Mouse (Mus musculus) E14TG2a.4 (cell line): ENCODE results near the gene Ccnl1.

Experiments used
- H3K27me3 ChIP-seq: 2 replicates; pipeline ENCODE4 v1.6.1; 2014; ENCODE audit warnings: low read length, control low read depth; ENCODE audit not compliant: insufficient read depth
- H3K36me3 ChIP-seq: 2 replicates; pipeline ENCODE4 v1.6.1; 2014; ENCODE audit warnings: low read length, control low read depth; ENCODE audit not compliant: insufficient read depth
- H3K4me1 ChIP-seq: replicated peaks from 2 replicates; pipeline ENCODE4 v1.6.1; 2014; ENCODE audit warnings: low read depth, low read length, control low read depth
- H3K4me3 ChIP-seq: replicated peaks from 2 replicates; pipeline ENCODE4 v1.5.1; 2014; ENCODE audit warnings: mild to moderate bottlenecking, low read length
- H3K9me3 ChIP-seq: 2 replicates; pipeline ENCODE4 v1.6.1; 2014; ENCODE audit warnings: low read length, control low read depth
- CTCF ChIP-seq: conservative IDR thresholded peaks from 2 replicates; pipeline ENCODE4 v1.5.1; 2014; ENCODE audit warnings: low read length
- NANOG ChIP-seq: IDR thresholded peaks from 2 replicates; pipeline ENCODE4 v1.6.1; 2014; ENCODE audit warnings: borderline replicate concordance, low read length, mixed read lengths
- POU5F1 ChIP-seq: IDR thresholded peaks from 2 replicates; pipeline ENCODE4 v1.6.1; 2014; ENCODE audit warnings: low read length, borderline replicate concordance

Gene Ccnl1

DNA sequence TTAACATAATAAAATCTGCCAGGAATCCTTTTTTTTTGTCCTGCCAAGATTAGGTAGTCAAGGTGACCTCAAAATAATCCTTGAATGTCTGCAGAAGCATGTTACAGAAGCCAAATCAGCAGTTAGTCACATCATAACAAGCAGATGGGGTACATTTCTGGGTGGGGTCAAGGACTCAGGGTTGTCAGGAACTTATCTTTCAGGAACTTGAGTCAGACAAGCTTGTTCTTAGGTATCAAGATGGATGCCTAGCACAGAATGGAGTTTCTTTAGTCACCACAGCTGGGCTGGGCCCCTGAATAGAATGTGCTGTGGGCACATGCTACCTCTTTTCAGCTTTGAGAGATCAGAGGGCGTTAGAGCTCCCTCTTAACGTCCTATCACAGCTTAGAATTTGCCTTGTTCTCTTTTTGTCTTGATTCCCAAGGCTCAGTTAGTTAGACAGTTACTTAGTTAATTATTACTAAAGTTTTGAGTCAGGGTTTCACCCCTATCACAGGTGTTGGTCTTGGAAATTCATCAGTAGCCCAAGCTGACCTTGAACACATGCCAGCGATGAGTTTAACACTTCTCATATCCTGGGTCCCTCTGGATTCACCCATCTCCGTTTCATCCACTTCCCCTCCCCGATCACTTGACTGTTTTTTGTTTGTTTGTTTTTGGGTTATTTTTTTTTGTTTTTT lies 32.9 kb downstream of the Ccnl1 start:
- Histone ChIP-seq H3K4me3 (no peak overlapping the region), H3K9me3 (no peaks in the 10 kb centered on the region), H3K27me3 (peaks cover 7% of the 10 kb centered on the region; the same call in 1 of the 2 replicates), H3K36me3 (no peaks in the 10 kb centered on the region), H3K4me1 (peaks cover 38% of the 10 kb centered on the region)
- TF ChIP-seq POU5F1 (no peak), NANOG (no peak), CTCF (no peak)

- Histone ChIP-seq H3K4me3 (no peak overlapping the region), H3K4me1 (peaks cover 10% of the 10 kb centered on the region; the same call in 1 of the 2 replicates), H3K9me3 (peaks cover 13% of the 10 kb centered on the region), H3K36me3 (no peaks in the 10 kb centered on the region), H3K27me3 (peaks cover 3% of the 10 kb centered on the region; the same call in 1 of the 2 replicates)
- TF ChIP-seq POU5F1: no peak
- TF ChIP-seq CTCF: no peak
- TF ChIP-seq NANOG: no peak
These were observed 35.6 kb downstream of the Ccnl1 start for GRCm38 (mm10) chr3:65922420-65922819.

DNA sequence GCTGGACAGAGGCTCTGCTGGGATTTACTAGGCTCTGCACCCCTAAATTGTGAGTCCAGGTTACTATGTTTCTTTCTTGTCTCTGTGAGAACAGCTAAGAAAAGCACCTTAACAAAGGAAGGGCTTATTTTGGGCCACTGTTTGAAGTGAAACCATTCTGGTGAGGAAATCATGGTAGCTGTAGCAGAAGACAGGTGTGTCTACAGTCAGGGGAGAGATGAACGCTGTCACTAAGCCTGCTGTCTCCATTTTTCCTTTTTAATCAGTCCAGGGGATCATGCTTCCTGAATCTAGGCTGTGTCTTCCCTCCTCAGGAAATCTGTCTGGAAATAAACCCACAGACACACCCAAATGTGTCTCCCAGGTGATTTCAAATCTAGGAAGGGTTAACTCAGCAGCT lies 36.4 kb downstream of the Ccnl1 start:
- Histone ChIP-seq H3K4me1 (peaks cover 4% of the 10 kb centered on the region; the same call in 1 of the 2 replicates), H3K4me3 (no peak overlapping the region), H3K27me3 (no peaks in the 10 kb centered on the region), H3K36me3 (no peaks in the 10 kb centered on the region), H3K9me3 (peaks cover 13% of the 10 kb centered on the region)
- TF ChIP-seq NANOG (no peak), CTCF (no peak), POU5F1 (no peak)

GRCm38 (mm10) chr3:65919016-65919415 lies 39.0 kb downstream of the Ccnl1 start:
- Histone ChIP-seq H3K9me3 (peaks cover 13% of the 10 kb centered on the region), H3K36me3 (no peaks in the 10 kb centered on the region), H3K27me3 (no peaks in the 10 kb centered on the region), H3K4me3 (no peak overlapping the region), H3K4me1 (no peaks in the 10 kb centered on the region)
- TF ChIP-seq POU5F1 (no peak), NANOG (no peak), CTCF (no peak)

GRCm38 (mm10) chr3:65912928-65913327 lies 45.1 kb downstream of the Ccnl1 start:
- no peaks in the 10 kb centered on the region for H3K36me3 ChIP-seq
- peaks cover 4% of the 10 kb centered on the region for H3K9me3 ChIP-seq
- no peaks in the 10 kb centered on the region for H3K27me3 ChIP-seq
- TF ChIP-seq CTCF (no peak), NANOG (no peak), POU5F1 (no peak)
- no peak overlapping the region for H3K4me3 ChIP-seq
- H3K4me1 ChIP-seq: 0 out of 2 replicates have a peak, but pooled peaks cover 8% of the 10 kb centered on the region

DNA sequence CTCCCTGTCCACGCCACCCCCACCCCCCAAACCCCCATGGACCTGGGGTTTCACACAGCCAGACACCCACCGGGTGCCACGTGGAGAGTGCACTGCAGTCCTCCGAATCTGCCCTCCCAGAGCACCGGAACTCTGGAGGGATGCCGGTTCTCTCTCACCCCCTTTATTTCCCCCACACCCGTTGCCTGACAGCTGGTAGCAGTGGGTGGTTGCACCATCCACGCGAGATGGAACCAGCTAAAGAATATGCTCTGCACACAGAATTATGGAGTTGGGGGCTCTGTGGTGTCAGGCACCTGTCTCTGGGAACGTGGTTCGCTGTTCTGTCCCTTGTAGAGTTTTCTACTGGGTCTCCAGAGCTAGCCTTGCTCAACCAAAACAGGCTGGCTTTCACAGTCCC lies 45.8 kb downstream of the Ccnl1 start:
- peak overlapping the region; percentile 58 for H3K4me3 ChIP-seq
- TF ChIP-seq POU5F1: no peak
- no peak for TF ChIP-seq CTCF
- TF ChIP-seq NANOG: no peak
- no peaks in the 10 kb centered on the region for H3K9me3 ChIP-seq
- no peaks in the 10 kb centered on the region for H3K36me3 ChIP-seq
- H3K4me1 ChIP-seq: 0 out of 2 replicates have a peak, but pooled peaks cover 8% of the 10 kb centered on the region
- H3K27me3 ChIP-seq: no peaks in the 10 kb centered on the region

DNA sequence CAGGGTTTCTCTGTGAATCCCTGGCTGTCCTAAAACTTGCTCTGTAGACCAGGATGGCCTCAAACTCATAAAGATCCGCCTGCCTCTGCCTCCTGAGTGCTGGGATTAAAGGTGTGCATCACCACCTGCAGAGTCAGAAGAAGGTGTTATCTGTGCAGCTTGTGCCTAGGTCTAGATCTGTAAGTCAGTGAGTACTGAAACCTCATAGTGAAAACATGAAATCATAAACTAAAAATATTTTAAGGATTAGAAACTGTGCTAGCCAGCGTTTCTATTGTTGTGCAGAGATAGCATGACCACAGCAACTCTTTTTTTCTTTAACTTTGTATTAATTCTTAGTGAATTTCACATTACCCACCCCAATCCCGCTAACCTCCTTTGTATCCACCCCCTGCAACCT lies 46.8 kb downstream of the Ccnl1 start:
- H3K27me3 ChIP-seq: no peaks in the 10 kb centered on the region
- no peak for TF ChIP-seq CTCF
- no peak for TF ChIP-seq NANOG
- TF ChIP-seq POU5F1: no peak
- no peaks in the 10 kb centered on the region for H3K36me3 ChIP-seq
- H3K4me1 ChIP-seq: 0 out of 2 replicates have a peak, but pooled peaks cover 8% of the 10 kb centered on the region
- H3K9me3 ChIP-seq: no peaks in the 10 kb centered on the region
- no peak overlapping the region for H3K4me3 ChIP-seq

- Histone ChIP-seq H3K9me3 (no peaks in the 10 kb centered on the region), H3K36me3 (no peaks in the 10 kb centered on the region), H3K4me1 (0 out of 2 replicates have a peak, but pooled peaks cover 8% of the 10 kb centered on the region), H3K4me3 (no peak overlapping the region), H3K27me3 (no peaks in the 10 kb centered on the region)
- TF ChIP-seq POU5F1 (no peak), CTCF (no peak), NANOG (no peak)
These were observed 48.6 kb downstream of the Ccnl1 start for GRCm38 (mm10) chr3:65909454-65909853.

DNA sequence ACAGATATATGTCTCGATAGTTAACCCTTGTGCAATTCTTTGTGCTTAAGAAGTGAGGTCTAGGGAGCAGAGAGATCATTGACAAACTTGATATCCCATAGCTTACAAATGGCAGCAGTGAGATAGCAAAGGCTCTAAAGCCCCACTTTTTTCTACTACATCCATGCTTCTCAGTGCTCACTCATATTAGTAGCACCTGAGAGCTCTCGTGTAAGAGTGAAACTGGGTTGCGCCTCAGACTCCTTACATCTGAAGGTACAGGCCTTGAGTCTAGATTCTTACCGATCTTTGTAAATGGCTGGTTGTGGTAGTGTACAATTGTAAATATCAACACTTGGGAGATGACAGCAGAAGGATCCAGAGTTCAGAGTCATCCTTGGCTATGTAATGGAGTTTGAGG lies 50.5 kb downstream of the Ccnl1 start:
- Histone ChIP-seq H3K4me1 (0 out of 2 replicates have a peak, but pooled peaks cover 8% of the 10 kb centered on the region), H3K36me3 (no peaks in the 10 kb centered on the region), H3K27me3 (no peaks in the 10 kb centered on the region), H3K4me3 (no peak overlapping the region), H3K9me3 (no peaks in the 10 kb centered on the region)
- no peak for TF ChIP-seq NANOG
- no peak for TF ChIP-seq POU5F1
- no peak for TF ChIP-seq CTCF
